Mouse (Mus musculus) left cerebral cortex, adult 2 months (tissue): Measurements from ENCODE around the gene Gpc5. TPM values are rescaled to one million over a fixed set of nuclear protein-coding genes. Genes with fewer than 3 reads are reported as not detected.

Experiments used
- DNase-seq, 2 experiments: peaks; one replicate each; pipeline ENCODE4 v3.0.0; 2021 to 2022; ENCODE audit warnings: low spot score in 2 of 2, mixed read lengths in 1 of 2; ENCODE audit errors: extremely low spot score in 1 of 2
- H3K27ac ChIP-seq: fragments of 200-600 bp; 2 replicates; pipeline ENCODE4 v1.8.1; 2022
- H3K4me3 ChIP-seq: fragments of 200-600 bp; 2 replicates; pipeline ENCODE4 v1.8.1; 2022
- CTCF ChIP-seq: fragments of 200-600 bp; IDR thresholded peaks from 2 replicates; pipeline ENCODE4 v1.8.1; 2022; ENCODE audit warnings: antibody characterized with exemption, mild to moderate bottlenecking, moderate library complexity
- intact Hi-C: fragments of 180-260 bp; cut with DNase I; formaldehyde crosslinking; loops from one replicate; pipeline ENCODE4 v1.15.1; 2025
- microRNA-seq, 2 experiments: library from miRNA; unstranded; fragments of <30 nt; microRNA quantifications; one replicate each; pipeline ENCODE4 v1.2.0; 2021
- total RNA-seq, 2 experiments: library from RNA; stranded (reverse); gene quantifications; 2 replicates each; pipeline ENCODE4 v1.2.3; 2021

Gene Gpc5
- total RNA-seq, 2 experiments from 2014 or later = 31.6 to 34.7 TPM

GRCm38 (mm10) chr14:116551401-116551800, 1459.4 kb downstream of the Gpc5 start:
- intact Hi-C loops = loop anchor here (5.0 to 10.0 kb wide), 2 partner anchors 376 to 1383 kb away; partner anchors contain the start of gene Gpc6
- no peak overlapping the region for H3K27ac ChIP-seq
- H3K4me3 ChIP-seq = no peak overlapping the region
- DNase-seq = no peak
- no peak for TF ChIP-seq CTCF

DNA sequence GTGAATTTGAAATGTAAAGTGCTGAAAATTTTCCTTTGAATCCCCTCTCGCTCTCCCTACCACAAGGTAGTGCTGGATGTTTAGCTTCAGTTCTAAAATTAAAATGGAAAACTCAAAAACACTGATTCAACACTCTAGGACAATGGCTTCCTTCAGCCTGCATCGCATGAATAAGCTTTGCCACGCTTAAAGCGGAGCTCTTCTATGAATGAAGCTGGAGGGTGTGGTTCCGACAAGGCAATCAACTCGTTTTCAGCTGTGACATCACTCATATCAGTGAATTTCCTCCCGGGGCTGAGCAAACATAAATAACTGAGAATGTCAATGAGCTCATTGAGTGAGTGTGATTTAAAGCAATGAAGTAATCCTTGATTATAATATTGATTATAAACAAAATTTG, 1461.3 kb downstream of the Gpc5 start:
- DNase-seq = no peak
- intact Hi-C loops = loop anchor here (5.0 to 10.0 kb wide), 2 partner anchors 374 to 1381 kb away; partner anchors contain the start of gene Gpc6
- TF ChIP-seq CTCF = no peak
- no peak overlapping the region for H3K4me3 ChIP-seq
- H3K27ac ChIP-seq = no peak overlapping the region

DNA sequence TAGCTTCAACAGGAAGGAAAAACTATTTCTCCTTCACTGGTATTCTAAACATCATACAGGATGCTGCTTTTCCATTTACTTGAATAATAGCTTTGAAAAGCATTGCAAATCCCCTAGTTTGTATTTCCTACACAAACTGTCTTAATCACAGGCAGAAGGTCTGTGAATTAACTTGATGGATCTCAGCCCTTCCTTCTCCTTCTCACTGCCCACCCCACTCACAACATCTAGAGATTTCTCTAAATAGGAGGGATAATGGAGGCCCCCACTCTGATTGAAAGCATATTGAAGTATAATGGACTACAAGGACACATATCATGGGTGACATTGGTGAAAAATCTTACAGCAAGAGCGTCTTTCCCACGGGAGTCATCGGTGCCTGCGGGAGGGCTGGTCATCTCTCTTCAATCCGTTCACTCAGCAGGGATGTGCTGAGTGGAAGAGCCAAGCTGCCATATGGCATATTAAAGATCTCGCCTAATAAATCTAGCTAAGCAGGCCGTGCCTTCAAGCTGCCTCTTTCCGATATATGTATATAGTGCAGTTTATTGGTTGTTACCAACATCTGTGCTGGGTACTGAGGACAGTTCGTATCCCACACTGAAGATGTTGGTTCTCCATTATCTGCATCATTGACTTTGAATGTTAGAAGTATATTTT, 1466.3 kb downstream of the Gpc5 start:
- TF ChIP-seq CTCF = no peak

GRCm38 (mm10) chr14:116559990-116560389, 1468.0 kb downstream of the Gpc5 start:
- DNase-seq = no peak

More for the DNA sequence above, 1466.3 kb downstream of the Gpc5 start:
- intact Hi-C loops = loop anchor here (10.0 kb wide), 1 partner anchor 1377 kb away; no protein-coding TSS in a partner anchor
- Histone ChIP-seq H3K4me3 (no peak overlapping the region), H3K27ac (no peak overlapping the region)
- no peak for DNase-seq

More at GRCm38 (mm10) chr14:116559990-116560389, 1468.0 kb downstream of the Gpc5 start:
- Histone ChIP-seq H3K4me3 (no peak overlapping the region), H3K27ac (no peak overlapping the region)
- peak; percentile 54 for TF ChIP-seq CTCF
- intact Hi-C loops = loop anchor here (10.0 kb wide), 1 partner anchor 1375 kb away; no protein-coding TSS in a partner anchor

Small RNA genes lying within 50 kb of the gene (microRNA-seq; reads per million reads assigned to microRNA genes)
- gene Mir17 = 311 to 561 reads per million in 2 experiments
- 17.5 to 22.9 reads per million in 2 experiments for gene Mir18
- gene Mir19a = 0 reads per million in 2 experiments
- 0 reads per million in 2 experiments for gene Mir19b-1
- 103 to 169 reads per million in 2 experiments for gene Mir20a
- 353 to 738 reads per million in 2 experiments for gene Mir92-1
